Mouse (Mus musculus): ENCODE results near the gene 1700013F07Rik.
A peak's percentile ranks its signal among the peaks of the same experiment; 100 is the strongest.
"Not testable (repeated sequence)": the region's sequence is repeated elsewhere in the genome, so short reads cannot be mapped to it uniquely, and the experiment has no call there.

Gene 1700013F07Rik

GRCm38 (mm10) chr3:108533951-108534350, at the start of gene 1700013F07Rik:
1700013F07Rik (plus strand) TSS chr3:108534150.
- no peak for DNase-seq (ENCODE audit: low spot score in 2 of 2)

- no peak for DNase-seq (ENCODE audit: low spot score in 2 of 2)
These were observed 49.2 kb upstream of the 1700013F07Rik start for GRCm38 (mm10) chr3:108484749-108485148.

GRCm38 (mm10) chr3:108489968-108490367, 44.0 kb upstream of the 1700013F07Rik start:
- DNase-seq (ENCODE audit: low spot score in 2 of 2) = no peak

GRCm38 (mm10) chr3:108494861-108495474, 39.0 kb upstream of the 1700013F07Rik start:
- no peak for DNase-seq (ENCODE audit: low spot score in 2 of 2)

- no peak for DNase-seq (ENCODE audit: low spot score in 2 of 2)
These were observed 38.5 kb upstream of the 1700013F07Rik start for GRCm38 (mm10) chr3:108495486-108495885.

- DNase-seq (ENCODE audit: low spot score in 2 of 2) = no peak
These were observed 36.3 kb upstream of the 1700013F07Rik start for GRCm38 (mm10) chr3:108497602-108498001.

- DNase-seq (ENCODE audit: low spot score in 2 of 2) = no peak
These were observed 34.1 kb upstream of the 1700013F07Rik start for GRCm38 (mm10) chr3:108499826-108500225.

- not testable (repeated sequence) for DNase-seq (ENCODE audit: low spot score in 2 of 2)
These were observed 32.5 kb upstream of the 1700013F07Rik start for GRCm38 (mm10) chr3:108501411-108501810.

- no peak for DNase-seq (ENCODE audit: low spot score in 2 of 2)
These were observed 30.0 kb upstream of the 1700013F07Rik start for GRCm38 (mm10) chr3:108503908-108504307.

- DNase-seq (ENCODE audit: low spot score in 2 of 2) = no peak
These were observed 25.0 kb upstream of the 1700013F07Rik start for GRCm38 (mm10) chr3:108508745-108509474.

- DNase-seq (ENCODE audit: low spot score in 2 of 2) = no peak
These were observed 23.8 kb upstream of the 1700013F07Rik start for GRCm38 (mm10) chr3:108510156-108510555.

GRCm38 (mm10) chr3:108510716-108511483, 23.1 kb upstream of the 1700013F07Rik start:
- no peak for DNase-seq (ENCODE audit: low spot score in 2 of 2)

- no peak for DNase-seq (ENCODE audit: low spot score in 2 of 2)
These were observed 20.5 kb upstream of the 1700013F07Rik start for GRCm38 (mm10) chr3:108513465-108513864.

- no peak for DNase-seq (ENCODE audit: low spot score in 2 of 2)
These were observed 15.7 kb upstream of the 1700013F07Rik start for GRCm38 (mm10) chr3:108518276-108518675.

- no peak for DNase-seq (ENCODE audit: low spot score in 2 of 2)
These were observed 10.5 kb upstream of the 1700013F07Rik start for GRCm38 (mm10) chr3:108523415-108523814.

GRCm38 (mm10) chr3:108528489-108528888, 5.5 kb upstream of the 1700013F07Rik start:
- no peak for DNase-seq (ENCODE audit: low spot score in 2 of 2)

- no peak for DNase-seq (ENCODE audit: low spot score in 2 of 2)
These were observed 650 bp upstream of the 1700013F07Rik start for GRCm38 (mm10) chr3:108533114-108533885.

GRCm38 (mm10) chr3:108535896-108536516, 2.1 kb downstream of the 1700013F07Rik start:
- peak in 1 of 2 experiments; percentile 27 for DNase-seq (ENCODE audit: low spot score in 2 of 2)

GRCm38 (mm10) chr3:108536517-108537260, 2.7 kb downstream of the 1700013F07Rik start, which contains the start of gene 5330417C22Rik:
5330417C22Rik (minus strand) TSS chr3:108536536.
- peak; percentile 92 for DNase-seq (ENCODE audit: low spot score in 2 of 2)

GRCm38 (mm10) chr3:108537303-108537702, 3.4 kb downstream of the 1700013F07Rik start:
- peak; percentile 83 to 94 for DNase-seq (ENCODE audit: low spot score in 2 of 2)

All from left cerebral cortex, adult 9 months (tissue).